Mouse (Mus musculus): ENCODE measurements around the gene Bmp8a. TPM values are rescaled to one million over a fixed set of nuclear protein-coding genes. Genes with fewer than 3 reads are reported as not detected.
"Not testable (repeated sequence)": the region's sequence is repeated elsewhere in the genome, so short reads cannot be mapped to it uniquely, and the experiment has no call there.

Bmp8a gene
- polyA plus RNA-seq, 1 experiment from 2014 or later, result 0.45 TPM

DNA sequence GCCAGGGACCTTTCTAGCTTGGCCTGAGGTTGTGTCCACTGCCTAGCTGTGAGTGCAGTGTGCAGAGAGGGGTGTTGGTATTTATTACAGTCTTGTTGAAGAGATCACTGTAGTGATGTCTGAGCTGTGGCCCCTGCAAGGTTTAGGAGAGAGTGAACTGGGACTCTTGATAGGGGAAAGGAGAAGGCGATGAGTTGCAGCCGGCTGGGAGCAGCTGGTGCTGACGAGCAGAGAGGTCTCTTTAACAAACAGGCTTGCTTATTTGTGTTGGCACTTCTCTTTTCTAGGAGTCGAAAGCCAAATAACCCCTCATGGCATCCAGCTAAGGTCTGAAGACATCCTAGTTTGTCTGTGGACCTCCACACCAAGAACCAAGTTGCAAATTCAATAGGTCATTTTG, 44.8 kb downstream of the Bmp8a start:
- ATAC-seq (ENCODE audit: insufficient read depth, low FRiP score, low TSS enrichment), result no peak
- WGBS, result 87% methylated on average over 4 of the region's 4 CpGs
- H3K36me3 ChIP-seq (ENCODE audit: control insufficient read depth, insufficient read depth, low read length), result peaks cover 46% of the 10 kb centered on the region

DNA sequence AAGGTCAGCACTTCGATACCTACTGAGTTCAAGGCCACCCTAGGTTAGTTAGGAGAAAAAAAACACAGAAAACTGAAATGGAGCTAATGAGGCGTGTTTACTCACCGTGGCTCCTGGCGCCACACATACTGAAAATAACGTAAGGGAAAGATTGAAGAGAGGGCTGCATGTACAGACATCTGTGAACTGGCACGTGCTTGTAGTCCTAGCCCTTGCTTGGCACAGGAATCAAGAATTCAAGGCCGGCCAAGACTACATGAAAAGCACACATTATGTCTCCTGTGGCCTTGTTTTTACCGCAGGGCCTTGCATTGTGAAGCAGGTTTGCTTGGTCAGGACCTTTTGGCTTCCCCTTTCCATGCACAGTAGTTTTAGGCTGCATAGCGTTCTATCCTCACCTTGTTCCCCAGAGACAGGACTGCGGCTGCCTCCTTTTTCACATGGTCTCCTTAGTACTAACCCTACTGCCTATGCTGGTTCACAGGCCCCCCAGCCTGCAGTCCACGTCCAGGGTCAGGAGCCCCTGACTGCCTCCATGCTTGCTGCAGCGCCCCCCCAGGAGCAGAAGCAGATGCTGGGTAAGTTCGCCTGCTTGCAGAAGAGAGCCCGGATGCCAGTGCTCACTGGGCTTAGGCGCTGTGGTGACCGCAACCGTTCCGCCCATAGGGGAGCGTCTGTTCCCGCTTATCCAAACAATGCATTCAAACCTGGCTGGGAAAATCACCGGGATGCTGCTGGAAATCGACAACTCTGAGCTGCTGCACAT, 45.7 kb downstream of the Bmp8a start:
- no peak overlapping the region for H3K9ac ChIP-seq (ENCODE audit: low read length)
- no peak overlapping the region for H3K4me3 ChIP-seq (ENCODE audit: low read depth, low read length)
- no peak overlapping the region for H3K27ac ChIP-seq (ENCODE audit: low read depth, low read length)
- H3K27me3 ChIP-seq (ENCODE audit: control insufficient read depth, insufficient read depth, low read length), result no peaks in the 10 kb centered on the region
- WGBS, result 96% methylated on average over 21 of the region's 22 CpGs
- H3K9me3 ChIP-seq (ENCODE audit: control insufficient read depth, low read length), result no peaks in the 10 kb centered on the region
- no peak for DNase-seq (ENCODE audit: low spot score)
- no peak for ATAC-seq (ENCODE audit: insufficient read depth, low FRiP score, low TSS enrichment)
- no peaks in the 10 kb centered on the region for H3K4me1 ChIP-seq (ENCODE audit: control insufficient read depth, insufficient read depth, low read length)
- H3K36me3 ChIP-seq (ENCODE audit: control insufficient read depth, insufficient read depth, low read length), result peaks cover 47% of the 10 kb centered on the region
- no peak overlapping the region for H3K4me2 ChIP-seq (ENCODE audit: low read depth)

More for the DNA sequence above, 44.8 kb downstream of the Bmp8a start:
- DNase-seq (ENCODE audit: low spot score), result no peak
- no peaks in the 10 kb centered on the region for H3K9me3 ChIP-seq (ENCODE audit: control insufficient read depth, low read length)
- H3K27me3 ChIP-seq (ENCODE audit: control insufficient read depth, insufficient read depth, low read length), result no peaks in the 10 kb centered on the region
- H3K4me2 ChIP-seq (ENCODE audit: low read depth), result no peak overlapping the region
- H3K9ac ChIP-seq (ENCODE audit: low read length), result no peak overlapping the region
- H3K4me1 ChIP-seq (ENCODE audit: control insufficient read depth, insufficient read depth, low read length), result no peaks in the 10 kb centered on the region
- no peak overlapping the region for H3K4me3 ChIP-seq (ENCODE audit: low read depth, low read length)
- no peak overlapping the region for H3K27ac ChIP-seq (ENCODE audit: low read depth, low read length)

DNA sequence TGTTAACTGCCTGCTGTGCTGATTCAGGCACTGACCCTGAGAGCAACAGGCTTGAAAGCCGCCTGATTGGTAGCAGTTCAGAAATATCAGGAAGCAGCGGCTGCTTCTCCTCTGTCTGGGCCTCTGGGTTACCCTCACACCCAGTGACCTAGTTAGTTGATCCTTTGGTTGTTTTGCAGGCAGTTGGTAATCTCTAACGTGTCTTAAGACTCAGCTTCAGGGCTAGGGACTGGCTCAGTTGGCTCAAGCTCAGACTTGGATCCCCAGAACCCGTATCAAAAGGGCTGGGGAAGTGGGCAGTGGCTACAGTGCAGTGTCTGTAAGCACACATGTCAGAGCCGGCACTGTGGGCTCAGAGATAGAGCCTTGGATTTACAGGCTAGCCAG, 46.9 kb downstream of the Bmp8a start:
- Histone ChIP-seq H3K4me3 (ENCODE audit: low read depth, low read length) (no peak overlapping the region), H3K27ac (ENCODE audit: low read depth, low read length) (no peak overlapping the region), H3K4me2 (ENCODE audit: low read depth) (no peak overlapping the region), H3K9ac (ENCODE audit: low read length) (no peak overlapping the region), H3K9me3 (ENCODE audit: control insufficient read depth, low read length) (no peaks in the 10 kb centered on the region), H3K36me3 (ENCODE audit: control insufficient read depth, insufficient read depth, low read length) (peaks cover 53% of the 10 kb centered on the region), H3K27me3 (ENCODE audit: control insufficient read depth, insufficient read depth, low read length) (no peaks in the 10 kb centered on the region), H3K4me1 (ENCODE audit: control insufficient read depth, insufficient read depth, low read length) (no peaks in the 10 kb centered on the region)
- no peak for DNase-seq (ENCODE audit: low spot score)
- ATAC-seq (ENCODE audit: insufficient read depth, low FRiP score, low TSS enrichment), result no peak
- 86% methylated on average over 5 of the region's 5 CpGs for WGBS

DNA sequence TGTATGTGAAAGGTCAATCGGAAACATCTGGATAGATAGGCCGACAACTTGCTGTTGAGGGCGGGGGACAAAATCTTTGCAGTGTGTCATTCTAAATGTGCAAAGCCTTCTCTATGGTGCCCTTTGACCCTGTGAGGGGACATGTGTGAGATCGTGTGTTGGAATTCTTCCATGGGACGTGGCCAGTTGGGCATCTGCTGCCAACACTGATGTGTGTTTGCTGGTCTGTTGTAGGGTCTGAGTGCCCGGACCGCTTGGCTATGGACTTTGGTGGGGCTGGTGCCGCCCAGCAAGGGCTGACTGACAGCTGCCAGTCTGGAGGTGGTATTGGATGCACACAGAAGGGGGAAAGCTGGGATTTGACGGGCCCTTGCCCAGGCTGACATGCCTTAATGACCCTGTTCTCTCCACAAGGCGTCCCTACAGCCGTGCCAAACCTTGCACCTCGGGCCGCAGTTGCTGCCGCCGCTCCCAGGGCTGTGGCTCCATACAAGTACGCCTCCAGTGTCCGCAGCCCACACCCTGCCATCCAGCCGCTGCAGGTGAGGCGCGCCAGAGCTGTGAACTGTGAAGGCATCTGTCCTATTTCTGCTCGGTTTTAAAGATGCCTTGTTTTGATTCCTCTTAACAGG, 47.4 kb downstream of the Bmp8a start:
- 85% methylated on average over 21 of the region's 21 CpGs for WGBS
- ATAC-seq (ENCODE audit: insufficient read depth, low FRiP score, low TSS enrichment) (no peak), DNase-seq (ENCODE audit: low spot score) (no peak)
- H3K9me3 ChIP-seq (ENCODE audit: control insufficient read depth, low read length), result no peaks in the 10 kb centered on the region
- H3K27me3 ChIP-seq (ENCODE audit: control insufficient read depth, insufficient read depth, low read length), result no peaks in the 10 kb centered on the region
- no peak overlapping the region for H3K9ac ChIP-seq (ENCODE audit: low read length)
- H3K4me3 ChIP-seq (ENCODE audit: low read depth, low read length), result no peak overlapping the region
- H3K4me2 ChIP-seq (ENCODE audit: low read depth), result no peak overlapping the region
- H3K27ac ChIP-seq (ENCODE audit: low read depth, low read length), result no peak overlapping the region
- H3K36me3 ChIP-seq (ENCODE audit: control insufficient read depth, insufficient read depth, low read length), result peaks cover 56% of the 10 kb centered on the region
- H3K4me1 ChIP-seq (ENCODE audit: control insufficient read depth, insufficient read depth, low read length), result no peaks in the 10 kb centered on the region

DNA sequence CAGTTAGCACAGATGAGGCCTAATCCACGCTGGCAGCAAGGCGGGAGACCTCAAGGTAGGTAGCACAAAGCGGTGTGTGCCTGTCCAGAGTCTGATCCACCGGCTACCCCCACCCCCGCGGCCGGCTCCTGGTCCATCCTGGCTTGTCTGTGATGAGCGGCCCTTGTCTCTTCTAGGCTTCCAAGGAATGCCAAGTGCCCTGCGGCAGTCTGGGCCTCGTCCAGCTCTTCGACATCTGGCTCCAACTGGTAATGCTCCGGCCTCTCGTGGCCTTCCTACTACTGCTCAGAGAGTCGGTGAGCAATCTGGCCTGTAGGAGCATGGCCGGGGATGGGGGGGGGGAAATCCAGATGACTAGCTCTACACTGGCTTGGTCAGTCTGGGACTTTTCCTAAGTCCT, 48.0 kb downstream of the Bmp8a start:
- H3K4me1 ChIP-seq (ENCODE audit: control insufficient read depth, insufficient read depth, low read length); H3K9ac ChIP-seq (ENCODE audit: low read length); H3K27ac ChIP-seq (ENCODE audit: low read depth, low read length); H3K27me3 ChIP-seq (ENCODE audit: control insufficient read depth, insufficient read depth, low read length); H3K4me2 ChIP-seq (ENCODE audit: low read depth); ATAC-seq (ENCODE audit: insufficient read depth, low FRiP score, low TSS enrichment); H3K4me3 ChIP-seq (ENCODE audit: low read depth, low read length); H3K9me3 ChIP-seq (ENCODE audit: control insufficient read depth, low read length); DNase-seq (ENCODE audit: low spot score): not testable (repeated sequence)
- peaks cover 56% of the 10 kb centered on the region for H3K36me3 ChIP-seq (ENCODE audit: control insufficient read depth, insufficient read depth, low read length)
- 95% methylated on average over 15 of the region's 15 CpGs for WGBS

DNA sequence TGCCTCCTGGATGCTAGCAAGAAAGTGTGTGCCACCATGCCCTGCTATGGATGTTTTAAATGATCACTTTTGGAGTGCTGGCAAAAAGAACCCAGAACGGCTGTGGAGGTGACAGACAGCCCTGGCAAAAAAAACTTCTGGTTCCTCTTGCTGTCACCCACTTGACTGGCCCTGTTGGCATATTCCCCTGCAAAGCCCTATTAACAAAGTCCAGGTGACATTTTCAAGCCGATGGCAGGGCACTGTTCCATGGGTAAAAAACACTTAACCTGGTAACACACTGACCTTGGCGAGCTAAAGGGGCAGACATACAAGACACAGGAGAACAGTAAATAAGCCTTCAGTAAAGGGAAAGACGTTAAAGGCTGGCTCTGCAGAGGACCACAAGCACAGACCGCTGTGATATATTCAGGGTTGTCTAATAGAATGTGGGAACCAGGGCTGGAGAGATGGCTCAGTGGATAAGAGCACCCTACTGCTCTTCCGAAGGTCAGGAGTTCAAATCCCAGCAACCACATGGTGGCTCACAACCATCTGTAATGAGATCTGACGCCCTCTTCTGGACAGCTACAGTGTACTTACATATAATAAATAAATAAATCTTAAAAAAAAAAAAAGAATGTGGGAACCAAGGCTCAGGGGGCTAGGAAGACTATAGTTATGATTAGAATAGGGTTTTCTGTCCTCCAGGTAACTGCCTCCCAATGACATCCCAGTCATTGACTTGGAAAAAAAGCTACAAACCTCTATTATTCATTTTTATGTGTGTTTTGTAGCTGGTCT, 49.2 kb downstream of the Bmp8a start:
- no peak overlapping the region for H3K27ac ChIP-seq (ENCODE audit: low read depth, low read length)
- H3K9ac ChIP-seq (ENCODE audit: low read length), result no peak overlapping the region
- H3K9me3 ChIP-seq (ENCODE audit: control insufficient read depth, low read length), result no peaks in the 10 kb centered on the region
- H3K27me3 ChIP-seq (ENCODE audit: control insufficient read depth, insufficient read depth, low read length), result no peaks in the 10 kb centered on the region
- H3K4me3 ChIP-seq (ENCODE audit: low read depth, low read length), result no peak overlapping the region
- no peaks in the 10 kb centered on the region for H3K4me1 ChIP-seq (ENCODE audit: control insufficient read depth, insufficient read depth, low read length)
- ATAC-seq (ENCODE audit: insufficient read depth, low FRiP score, low TSS enrichment) (no peak), DNase-seq (ENCODE audit: low spot score) (no peak)
- H3K36me3 ChIP-seq (ENCODE audit: control insufficient read depth, insufficient read depth, low read length), result peaks cover 51% of the 10 kb centered on the region
- no peak overlapping the region for H3K4me2 ChIP-seq (ENCODE audit: low read depth)
- WGBS, result 79% methylated on average over 7 of the region's 7 CpGs

DNA sequence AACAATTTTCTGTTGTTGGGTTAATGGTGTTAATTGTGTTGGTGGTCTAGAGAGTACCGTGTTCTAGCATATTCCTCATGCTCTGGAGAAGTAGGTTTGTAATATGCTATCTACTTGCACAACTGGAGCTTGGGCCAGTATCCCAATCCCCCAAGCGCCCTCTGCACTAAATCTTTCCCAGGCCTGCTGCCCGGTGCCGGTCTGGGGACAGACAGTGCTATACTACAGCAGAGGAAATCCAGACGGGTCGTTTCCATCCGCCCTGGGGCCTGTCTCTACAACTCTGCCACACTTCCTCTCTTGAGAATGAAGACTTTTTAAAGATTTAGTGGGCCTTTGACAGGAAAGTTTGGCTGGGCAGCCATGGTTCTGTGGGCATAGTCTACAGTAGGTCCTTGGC, 50.1 kb downstream of the Bmp8a start:
- Histone ChIP-seq H3K4me2 (ENCODE audit: low read depth) (no peak overlapping the region), H3K27me3 (ENCODE audit: control insufficient read depth, insufficient read depth, low read length) (no peaks in the 10 kb centered on the region), H3K36me3 (ENCODE audit: control insufficient read depth, insufficient read depth, low read length) (peaks cover 48% of the 10 kb centered on the region), H3K9me3 (ENCODE audit: control insufficient read depth, low read length) (no peaks in the 10 kb centered on the region), H3K9ac (ENCODE audit: low read length) (no peak overlapping the region), H3K4me1 (ENCODE audit: control insufficient read depth, insufficient read depth, low read length) (no peaks in the 10 kb centered on the region), H3K4me3 (ENCODE audit: low read depth, low read length) (no peak overlapping the region), H3K27ac (ENCODE audit: low read depth, low read length) (no peak overlapping the region)
- no peak for DNase-seq (ENCODE audit: low spot score)
- ATAC-seq (ENCODE audit: insufficient read depth, low FRiP score, low TSS enrichment), result no peak
- 87% methylated on average over 7 of the region's 7 CpGs for WGBS

DNA sequence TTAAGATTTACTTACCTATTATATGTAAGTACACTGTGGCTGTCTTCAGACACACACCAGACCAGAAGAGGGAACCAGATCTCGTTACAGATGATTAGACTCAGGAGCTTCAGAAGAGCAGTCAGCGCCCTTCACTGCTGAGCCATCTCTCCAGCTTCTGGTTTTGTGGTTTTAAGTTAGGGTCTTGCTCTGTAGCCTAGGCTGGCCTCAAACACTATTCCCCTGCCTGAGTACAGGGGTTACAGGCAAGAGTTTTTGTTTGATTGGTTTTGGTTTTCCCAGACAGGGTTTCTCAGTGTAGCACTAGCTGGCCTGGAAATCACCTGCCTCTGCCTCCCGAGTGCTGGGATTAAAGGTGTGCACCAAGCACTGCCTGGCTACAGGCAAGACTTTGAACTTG, 50.7 kb downstream of the Bmp8a start:
- Histone ChIP-seq H3K9me3 (ENCODE audit: control insufficient read depth, low read length) (no peaks in the 10 kb centered on the region), H3K4me2 (ENCODE audit: low read depth) (no peak overlapping the region), H3K4me1 (ENCODE audit: control insufficient read depth, insufficient read depth, low read length) (no peaks in the 10 kb centered on the region), H3K36me3 (ENCODE audit: control insufficient read depth, insufficient read depth, low read length) (peaks cover 49% of the 10 kb centered on the region), H3K9ac (ENCODE audit: low read length) (no peak overlapping the region), H3K27me3 (ENCODE audit: control insufficient read depth, insufficient read depth, low read length) (no peaks in the 10 kb centered on the region), H3K27ac (ENCODE audit: low read depth, low read length) (no peak overlapping the region), H3K4me3 (ENCODE audit: low read depth, low read length) (no peak overlapping the region)
- WGBS, result 96% methylated on average over 3 of the region's 3 CpGs
- DNase-seq (ENCODE audit: low spot score) (no peak), ATAC-seq (ENCODE audit: insufficient read depth, low FRiP score, low TSS enrichment) (no peak)

All from neural tube, embryonic 11.5 days (tissue).